Mouse (Mus musculus) liver, embryonic 14.5 days (tissue): Measurements from ENCODE around the gene Prn. TPM values are rescaled to one million over a fixed set of nuclear protein-coding genes. Genes with fewer than 3 reads are reported as not detected.

Experiments used
- ATAC-seq: fragments of 200-750 bp; cut with Nextera tagmentation; 2 replicates; pipeline ENCODE4 v1.8.0; 2017; ENCODE audit warnings: moderate number of reproducible peaks, mild to moderate bottlenecking, moderate library complexity; ENCODE audit not compliant: insufficient read depth
- DNase-seq, 3 experiments: peaks; one replicate each; pipeline ENCODE4 v3.0.0-alpha.2; 2012 to 2013; ENCODE audit warnings: low read depth in 3 of 3, low spot score in 3 of 3
- H3K27ac ChIP-seq: fragments of 300-500 bp; sonication (generic); 2 replicates; pipeline ENCODE4 v1.5.1; 2014; ENCODE audit warnings: moderate library complexity, mild to moderate bottlenecking, control low read depth, inconsistent platforms
- H3K27me3 ChIP-seq: fragments of 300-500 bp; sonication (generic); 2 replicates; pipeline ENCODE4 v1.6.1; 2014; ENCODE audit warnings: mild to moderate bottlenecking, low read length, moderate library complexity; ENCODE audit not compliant: control insufficient read depth, insufficient read depth
- H3K36me3 ChIP-seq: fragments of 300-500 bp; sonication (generic); replicated peaks from 2 replicates; pipeline ENCODE4 v1.6.1; 2014; ENCODE audit warnings: low read depth; ENCODE audit not compliant: control insufficient read depth, insufficient read depth
- H3K4me1 ChIP-seq, 2 experiments: fragments of 200-500 bp in 1 of 2; fragments of 300-500 bp in 1 of 2; sonication (generic) in 1 of 2; replicated peaks; 2 replicates each; pipeline ENCODE4 v1.6.1; 2012 to 2014; ENCODE audit warnings: antibody characterized with exemption in 1 of 2, inconsistent platforms in 1 of 2, low read length in 1 of 2; ENCODE audit not compliant: control insufficient read depth in 2 of 2, insufficient read depth in 2 of 2
- H3K4me2 ChIP-seq: fragments of 300-500 bp; sonication (generic); 2 replicates; pipeline ENCODE4 v1.6.1; 2014; ENCODE audit warnings: low read depth, mild to moderate bottlenecking, control low read depth, moderate library complexity
- H3K4me3 ChIP-seq, 2 experiments: fragments of 200-500 bp in 1 of 2; fragments of 300-500 bp in 1 of 2; sonication (generic) in 1 of 2; 2 replicates each; pipeline ENCODE4 v1.5.1; 2012 to 2014; ENCODE audit warnings: low read depth in 2 of 2, low read length in 2 of 2, mild to moderate bottlenecking in 2 of 2, control low read depth in 1 of 2, inconsistent platforms in 1 of 2, moderate library complexity in 1 of 2; ENCODE audit not compliant: insufficient read depth in 1 of 2
- H3K9ac ChIP-seq: fragments of 300-500 bp; sonication (generic); replicated peaks from 2 replicates; pipeline ENCODE4 v1.6.1; 2014; ENCODE audit warnings: mild to moderate bottlenecking, control low read depth, moderate library complexity
- H3K9me3 ChIP-seq: fragments of 300-500 bp; sonication (generic); 2 replicates; pipeline ENCODE4 v1.6.1; 2016; ENCODE audit warnings: low read length, mixed read lengths; ENCODE audit not compliant: control insufficient read depth
- CTCF ChIP-seq: IDR thresholded peaks from 2 replicates; pipeline ENCODE4 v1.5.1; 2016; ENCODE audit warnings: antibody characterized with exemption, low read depth, control low read depth
- EP300 ChIP-seq: IDR thresholded peaks from 2 replicates; pipeline ENCODE4 v1.6.1; 2016; ENCODE audit warnings: antibody characterized with exemption, low read depth
- WGBS: fragments of 180-500 bp; shearing (Covaris S2); extraction: QIAGEN DNeasy Blood & Tissue Kit; methylation state at CpG from one replicate; pipeline ENCODE4 v1.1.7; 2014; ENCODE audit not compliant: insufficient replicate concordance; 5-methylcytosine and 5-hydroxymethylcytosine counted together
- polyA plus RNA-seq, 2 experiments: library from polyadenylated mRNA; depleted of rRNA in 1 of 2; stranded (reverse) in 1 of 2; unstranded in 1 of 2; fragments of >200 nt; fragmentation: Nextera tagmentation in 1 of 2; extraction: Ambion mirVana in 1 of 2; gene quantifications; 2 replicates each; pipeline versions ENCODE4 v1.2.1 to v1.2.3; 2012 to 2014

Prn gene
- polyA plus RNA-seq, 2 experiments = not detected

DNA sequence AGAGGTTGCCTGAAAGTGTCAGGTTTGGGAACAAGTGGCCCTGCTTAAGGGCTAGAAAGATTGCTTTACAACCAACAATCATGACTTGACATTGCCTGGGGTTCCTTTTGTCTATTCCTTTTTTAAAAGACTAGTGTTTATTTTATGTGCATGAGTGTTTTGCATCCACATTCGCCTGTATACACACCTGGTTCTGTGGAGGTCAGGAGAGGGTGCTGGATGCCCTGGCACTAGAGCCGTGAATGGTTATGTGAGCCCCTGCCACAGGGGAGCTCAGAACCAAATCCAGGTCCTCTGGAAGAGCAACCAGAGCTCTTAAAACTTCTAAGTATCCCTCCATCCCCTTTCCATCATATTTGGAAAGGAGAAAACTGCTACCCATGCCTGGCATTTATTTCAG is 1.1 kb downstream of the Prn start:
- WGBS = 55% methylated on average over 2 of the region's 2 CpGs
- peaks cover 14 to 23% of the 10 kb centered on the region in 2 experiments for H3K4me1 ChIP-seq
- no peak overlapping the region for H3K27ac ChIP-seq
- H3K4me3 ChIP-seq = peak overlapping the region; percentile 47 to 96
- TF ChIP-seq EP300 = no peak
- no peak for TF ChIP-seq CTCF
- DNase-seq (no peak), ATAC-seq (no peak)
- H3K27me3 ChIP-seq = no peaks in the 10 kb centered on the region
- H3K4me2 ChIP-seq = peak overlapping the region; percentile 81
- 0 out of 2 replicates have a peak, but pooled peaks cover 2% of the 10 kb centered on the region for H3K36me3 ChIP-seq
- H3K9me3 ChIP-seq = no peaks in the 10 kb centered on the region
- peak overlapping the region; percentile 98 for H3K9ac ChIP-seq

DNA sequence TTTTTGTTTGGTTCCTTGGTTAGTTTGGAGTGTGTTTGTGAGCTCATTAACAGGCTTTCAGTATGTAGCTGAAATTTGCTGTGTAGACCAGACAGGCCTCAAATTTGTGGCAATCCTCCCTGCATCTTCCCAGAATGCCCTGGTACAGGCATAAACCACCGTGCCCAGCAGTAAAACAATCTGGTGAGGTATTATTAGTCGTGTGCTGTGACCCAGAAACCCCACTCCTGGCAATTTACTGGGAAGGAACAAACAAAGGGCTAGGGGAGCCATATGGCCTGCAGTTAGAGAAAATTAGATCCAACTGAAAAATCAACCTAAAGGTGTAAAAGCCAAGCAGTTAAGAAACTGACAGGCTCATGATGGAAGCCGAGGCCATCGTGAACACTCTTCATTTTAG is 1.6 kb downstream of the Prn start:
- Histone ChIP-seq H3K27me3 (no peaks in the 10 kb centered on the region), H3K4me1 (peaks cover 14 to 18% of the 10 kb centered on the region in 2 experiments), H3K9ac (peak overlapping the region; percentile 98), H3K36me3 (0 out of 2 replicates have a peak, but pooled peaks cover 2% of the 10 kb centered on the region), H3K4me2 (peak overlapping the region; percentile 81), H3K9me3 (no peaks in the 10 kb centered on the region), H3K27ac (no peak overlapping the region), H3K4me3 (peak overlapping the region in 1 of 2 experiments; percentile 96; a peak in 3 of 4 replicates)
- 65% methylated on average over 4 of the region's 4 CpGs for WGBS
- ATAC-seq (no peak), DNase-seq (no peak)
- TF ChIP-seq EP300 = no peak
- TF ChIP-seq CTCF = no peak

GRCm38 (mm10) chr2:131912526-131913258 is 2.9 kb downstream of the Prn start:
- Histone ChIP-seq H3K9ac (no peak overlapping the region), H3K27ac (no peak overlapping the region), H3K9me3 (no peaks in the 10 kb centered on the region), H3K4me1 (peaks cover 14 to 16% of the 10 kb centered on the region in 2 experiments), H3K27me3 (no peaks in the 10 kb centered on the region), H3K4me2 (no peak overlapping the region; the same call in 1 of the 2 replicates), H3K4me3 (no peak overlapping the region), H3K36me3 (0 out of 2 replicates have a peak, but pooled peaks cover 2% of the 10 kb centered on the region)
- DNase-seq = no peak
- TF ChIP-seq CTCF (no peak), EP300 (no peak)
- no peak for ATAC-seq
- WGBS = 78% methylated on average over 8 of the region's 8 CpGs

- DNase-seq (no peak), ATAC-seq (peak; percentile 34; the same call in 1 of the 2 replicates)
- no peaks in the 10 kb centered on the region for H3K27me3 ChIP-seq
- no peak overlapping the region for H3K9ac ChIP-seq
- peaks cover 0 to 9% of the 10 kb centered on the region in 2 experiments; a peak in 2 of 4 replicates for H3K4me1 ChIP-seq
- H3K9me3 ChIP-seq = no peaks in the 10 kb centered on the region
- TF ChIP-seq CTCF (no peak), EP300 (no peak)
- WGBS = 37% methylated on average over 7 of the region's 7 CpGs
- H3K36me3 ChIP-seq = no peaks in the 10 kb centered on the region; the same call in 1 of the 2 replicates
- no peak overlapping the region for H3K4me3 ChIP-seq
- H3K4me2 ChIP-seq = no peak overlapping the region
- H3K27ac ChIP-seq = no peak overlapping the region
Measured at GRCm38 (mm10) chr2:131932275-131932902, 22.6 kb downstream of the Prn start.

- DNase-seq (no peak), ATAC-seq (no peak)
- Histone ChIP-seq H3K27me3 (no peaks in the 10 kb centered on the region), H3K4me3 (no peak overlapping the region), H3K4me1 (peaks cover 0 to 9% of the 10 kb centered on the region in 2 experiments; a peak in 2 of 4 replicates), H3K9me3 (no peaks in the 10 kb centered on the region), H3K36me3 (no peaks in the 10 kb centered on the region; the same call in 1 of the 2 replicates), H3K27ac (no peak overlapping the region), H3K9ac (no peak overlapping the region), H3K4me2 (no peak overlapping the region)
- 35% methylated on average over 6 of the region's 6 CpGs for WGBS
- TF ChIP-seq CTCF = no peak
Measured at GRCm38 (mm10) chr2:131933013-131933412, 23.3 kb downstream of the Prn start.
